Mouse (Mus musculus): ENCODE results near the gene Myo19. TPM values are rescaled to one million over a fixed set of nuclear protein-coding genes. Genes with fewer than 3 reads are reported as not detected.

The Myo19 gene
- polyA plus RNA-seq (2015; fragmentation: Nextera tagmentation; extraction: Ambion mirVana) = 5.1 and 6.5 TPM in 2 replicates

DNA sequence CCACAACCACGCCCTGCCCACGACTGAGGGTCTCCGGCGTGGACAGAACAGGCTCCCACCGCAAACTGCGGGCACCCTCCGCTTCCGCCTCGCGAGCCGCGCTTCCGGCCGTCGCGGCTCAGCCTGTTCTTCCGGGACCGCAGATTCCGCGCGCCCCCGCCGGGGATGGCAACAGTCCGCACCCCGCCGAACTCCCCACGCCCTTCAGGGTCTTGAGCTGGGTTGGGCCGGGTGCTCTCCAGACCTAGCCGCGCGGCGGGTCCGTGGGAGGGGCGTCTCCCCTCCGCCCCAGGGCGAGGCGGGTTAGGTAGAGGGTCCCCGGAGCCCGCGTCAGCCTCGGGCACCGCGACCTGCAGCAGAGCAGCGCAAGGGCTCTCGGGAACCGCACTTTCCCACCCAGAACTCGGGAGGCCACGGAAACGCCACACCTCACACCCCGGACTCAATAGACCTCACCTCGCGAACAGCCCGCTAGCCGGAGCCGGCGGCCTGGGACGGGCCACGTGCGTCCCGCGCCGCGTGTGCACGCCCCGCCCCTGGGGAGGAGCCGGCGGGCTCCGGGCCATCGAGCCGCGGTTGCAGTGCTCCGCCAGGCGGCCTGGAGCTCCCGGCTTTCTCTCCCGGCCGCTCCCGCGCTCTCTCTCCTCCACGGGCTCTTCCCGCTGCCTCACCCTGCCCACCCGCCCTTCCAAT lies at the start of gene Myo19, which contains the start of gene Pigw:
Myo19 (plus strand) TSS at position 377 of the 693 bp plus-strand sequence.
Pigw (minus strand) TSS at position 514 of the 693 bp plus-strand sequence.
- peaks cover 3% of the 10 kb centered on the region; the same call in 1 of the 2 replicates for H3K36me3 ChIP-seq (ENCODE audit: control insufficient read depth, insufficient read depth)
- no peaks in the 10 kb centered on the region for H3K27me3 ChIP-seq (replicated peaks; ENCODE audit: control insufficient read depth, insufficient read depth, low read length)
- peak within 1 kb of the TSS; percentile 92 for H3K9ac ChIP-seq (replicated peaks; ENCODE audit: low read depth, low read length)
- peak; percentile 97 for ATAC-seq
- peak within 1 kb of the TSS; percentile 87 for H3K27ac ChIP-seq (ENCODE audit: low read length)
- H3K4me3 ChIP-seq (replicated peaks; ENCODE audit: low read length) = peak within 1 kb of the TSS; percentile 94
- H3K4me1 ChIP-seq (replicated peaks; ENCODE audit: control insufficient read depth, insufficient read depth, low read length) = peaks cover 13% of the 10 kb centered on the region
- H3K9me3 ChIP-seq (ENCODE audit: control insufficient read depth, low read length) = no peaks in the 10 kb centered on the region
- peak within 1 kb of the TSS; percentile 64 for H3K4me2 ChIP-seq (ENCODE audit: low read length)
- WGBS = under 1% methylated on average over 81 of the region's 81 CpGs

DNA sequence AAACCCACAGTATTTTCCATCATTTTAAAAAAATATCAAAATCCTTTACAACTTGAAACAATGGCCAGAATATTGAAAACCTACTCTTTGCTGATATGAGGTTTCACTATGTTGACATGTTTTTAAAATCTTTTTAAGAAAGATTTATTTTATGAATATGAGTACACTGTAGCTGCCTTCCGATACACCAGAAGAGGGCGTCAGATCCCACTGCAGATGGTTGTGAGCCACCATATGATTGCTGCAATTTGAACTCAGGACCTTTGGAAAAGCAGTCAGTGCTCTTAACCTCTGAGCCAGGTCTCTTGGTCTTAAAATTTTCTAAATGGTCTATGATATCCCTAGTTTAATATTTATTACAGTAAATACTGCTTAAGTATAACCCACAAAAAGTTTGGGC lies 40.6 kb upstream of the Myo19 start:
- Histone ChIP-seq H3K36me3 (ENCODE audit: control insufficient read depth, insufficient read depth) (peaks cover 39% of the 10 kb centered on the region), H3K9me3 (ENCODE audit: control insufficient read depth, low read length) (no peaks in the 10 kb centered on the region), H3K4me2 (ENCODE audit: low read length) (no peak overlapping the region), H3K9ac (replicated peaks; ENCODE audit: low read depth, low read length) (no peak overlapping the region), H3K4me3 (replicated peaks; ENCODE audit: low read length) (no peak overlapping the region), H3K27me3 (replicated peaks; ENCODE audit: control insufficient read depth, insufficient read depth, low read length) (no peaks in the 10 kb centered on the region), H3K4me1 (replicated peaks; ENCODE audit: control insufficient read depth, insufficient read depth, low read length) (no peaks in the 10 kb centered on the region), H3K27ac (ENCODE audit: low read length) (no peak overlapping the region)
- WGBS = 92% methylated on average over 2 of the region's 2 CpGs
- ATAC-seq = no peak

DNA sequence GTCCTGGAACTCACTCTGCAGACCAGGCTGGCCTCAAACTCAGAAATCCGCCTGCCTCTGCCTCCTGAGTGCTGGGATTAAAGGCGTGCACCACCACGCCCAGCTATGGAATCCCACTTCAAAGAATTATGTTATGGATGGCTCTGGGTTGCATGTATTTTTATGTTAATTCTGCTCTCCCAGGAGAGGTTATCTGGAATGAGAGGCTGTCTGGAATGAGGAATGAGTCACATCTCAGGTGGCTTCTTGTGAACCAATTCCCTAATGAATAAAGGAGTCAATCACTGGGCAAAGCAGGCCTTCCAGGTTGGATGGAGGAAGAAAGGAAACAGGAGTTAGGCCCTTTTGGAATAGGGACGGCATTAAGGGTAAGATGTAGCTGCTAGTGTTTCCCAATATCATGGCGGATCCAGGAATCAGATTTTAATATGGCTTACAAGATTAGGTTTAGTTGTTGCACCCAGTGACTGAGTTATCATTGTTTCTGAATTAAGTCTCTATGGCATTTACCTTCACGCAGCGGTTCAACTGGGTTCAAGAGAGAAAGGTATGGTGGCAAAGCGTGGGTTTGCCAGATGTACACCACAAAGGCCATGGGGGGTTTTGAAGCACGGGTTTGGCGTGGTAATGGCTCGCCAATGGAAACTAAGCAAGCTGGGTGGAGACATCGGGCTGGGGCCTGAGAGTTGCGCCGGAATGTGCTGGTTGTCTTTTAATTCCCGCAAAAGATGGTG lies 33.0 kb upstream of the Myo19 start:
- no peaks in the 10 kb centered on the region for H3K9me3 ChIP-seq (ENCODE audit: control insufficient read depth, low read length)
- no peak overlapping the region for H3K27ac ChIP-seq (ENCODE audit: low read length)
- no peaks in the 10 kb centered on the region for H3K27me3 ChIP-seq (replicated peaks; ENCODE audit: control insufficient read depth, insufficient read depth, low read length)
- peaks cover 20% of the 10 kb centered on the region for H3K36me3 ChIP-seq (ENCODE audit: control insufficient read depth, insufficient read depth)
- no peak overlapping the region for H3K4me3 ChIP-seq (replicated peaks; ENCODE audit: low read length)
- H3K4me1 ChIP-seq (replicated peaks; ENCODE audit: control insufficient read depth, insufficient read depth, low read length) = no peaks in the 10 kb centered on the region
- WGBS = 95% methylated on average over 15 of the region's 15 CpGs
- no peak for ATAC-seq
- no peak overlapping the region for H3K4me2 ChIP-seq (ENCODE audit: low read length)
- no peak overlapping the region for H3K9ac ChIP-seq (replicated peaks; ENCODE audit: low read depth, low read length)

DNA sequence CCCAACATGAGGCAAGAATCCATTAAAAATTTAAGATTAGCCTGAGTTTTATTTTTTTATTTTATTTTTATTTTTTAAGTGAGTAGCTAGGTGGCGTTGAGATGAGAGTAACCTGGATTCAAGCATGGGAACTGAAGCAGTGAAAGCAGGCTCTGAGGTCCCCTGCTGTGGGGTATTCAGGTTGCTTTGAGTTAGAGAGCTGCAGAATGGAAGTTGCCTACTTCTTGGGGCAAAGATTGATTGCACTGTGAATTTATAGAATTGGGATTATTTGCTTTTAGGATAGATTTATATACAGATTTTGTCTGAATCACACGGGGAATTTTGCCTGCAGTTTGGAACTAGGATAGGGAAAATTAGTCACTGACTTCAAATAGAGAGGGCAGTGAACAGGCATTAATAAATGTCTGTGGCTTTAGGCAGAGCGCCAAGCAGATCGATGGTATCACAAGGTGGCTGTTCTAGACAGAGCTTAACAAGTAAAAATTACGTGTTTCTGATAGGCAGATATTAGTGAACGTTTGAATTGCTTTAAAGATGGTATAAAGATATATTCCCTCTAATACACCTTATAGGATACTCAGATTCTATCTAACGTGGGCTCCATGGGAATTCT lies 32.4 kb upstream of the Myo19 start:
- H3K4me2 ChIP-seq (ENCODE audit: low read length) = no peak overlapping the region
- 88% methylated on average over 7 of the region's 7 CpGs for WGBS
- no peaks in the 10 kb centered on the region for H3K27me3 ChIP-seq (replicated peaks; ENCODE audit: control insufficient read depth, insufficient read depth, low read length)
- peaks cover 22% of the 10 kb centered on the region for H3K36me3 ChIP-seq (ENCODE audit: control insufficient read depth, insufficient read depth)
- no peak for ATAC-seq
- no peak overlapping the region for H3K9ac ChIP-seq (replicated peaks; ENCODE audit: low read depth, low read length)
- H3K9me3 ChIP-seq (ENCODE audit: control insufficient read depth, low read length) = no peaks in the 10 kb centered on the region
- no peak overlapping the region for H3K4me3 ChIP-seq (replicated peaks; ENCODE audit: low read length)
- no peak overlapping the region for H3K27ac ChIP-seq (ENCODE audit: low read length)
- no peaks in the 10 kb centered on the region for H3K4me1 ChIP-seq (replicated peaks; ENCODE audit: control insufficient read depth, insufficient read depth, low read length)

DNA sequence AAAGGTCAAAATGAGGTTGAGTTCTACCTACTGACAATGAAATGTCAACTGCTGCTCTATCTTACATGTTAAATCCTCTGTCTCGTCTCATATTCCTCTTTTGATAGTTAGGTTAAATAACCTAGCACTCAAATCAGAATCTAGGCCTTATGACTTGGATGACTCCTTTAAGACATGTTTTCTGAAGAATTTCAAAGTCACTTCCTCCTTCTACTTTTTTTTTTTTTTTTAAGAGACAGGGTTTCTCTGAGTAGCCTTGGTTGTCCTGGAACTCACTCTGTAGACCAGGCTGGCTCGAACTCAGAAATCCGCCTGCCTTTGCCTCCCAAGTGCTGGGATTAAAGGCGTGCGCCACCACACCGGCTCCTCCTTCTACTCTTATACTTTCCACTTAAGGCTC lies 24.7 kb upstream of the Myo19 start:
- peaks cover 17% of the 10 kb centered on the region for H3K36me3 ChIP-seq (ENCODE audit: control insufficient read depth, insufficient read depth)
- H3K9ac ChIP-seq (replicated peaks; ENCODE audit: low read depth, low read length) = no peak overlapping the region
- H3K27me3 ChIP-seq (replicated peaks; ENCODE audit: control insufficient read depth, insufficient read depth, low read length) = no peaks in the 10 kb centered on the region
- WGBS = 97% methylated on average over 6 of the region's 6 CpGs
- ATAC-seq = no peak
- no peak overlapping the region for H3K4me2 ChIP-seq (ENCODE audit: low read length)
- no peaks in the 10 kb centered on the region for H3K9me3 ChIP-seq (ENCODE audit: control insufficient read depth, low read length)
- no peaks in the 10 kb centered on the region for H3K4me1 ChIP-seq (replicated peaks; ENCODE audit: control insufficient read depth, insufficient read depth, low read length)
- no peak overlapping the region for H3K4me3 ChIP-seq (replicated peaks; ENCODE audit: low read length)
- H3K27ac ChIP-seq (ENCODE audit: low read length) = no peak overlapping the region

DNA sequence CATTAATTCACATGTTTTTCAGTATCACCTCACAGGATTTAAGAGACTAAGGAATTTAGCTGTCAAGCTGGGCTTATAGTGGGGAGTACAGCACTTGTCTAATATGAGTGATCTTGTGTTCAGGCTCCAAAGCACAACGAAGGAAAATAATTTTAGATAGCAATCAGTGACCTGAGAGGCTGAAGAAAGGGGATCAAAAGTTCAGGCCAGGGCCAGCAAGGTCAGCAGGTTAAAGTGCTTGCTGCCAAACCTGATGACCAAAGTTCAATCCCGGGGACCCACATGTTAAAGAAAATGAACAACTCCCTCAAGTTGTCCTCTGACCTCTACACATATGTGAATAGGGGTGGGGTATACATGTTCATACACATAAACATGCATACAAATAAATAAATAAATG lies 14.7 kb upstream of the Myo19 start:
- Histone ChIP-seq H3K27ac (ENCODE audit: low read length) (no peak overlapping the region), H3K4me3 (replicated peaks; ENCODE audit: low read length) (no peak overlapping the region), H3K36me3 (ENCODE audit: control insufficient read depth, insufficient read depth) (peaks cover 3% of the 10 kb centered on the region; the same call in 1 of the 2 replicates), H3K4me2 (ENCODE audit: low read length) (no peak overlapping the region), H3K9me3 (ENCODE audit: control insufficient read depth, low read length) (no peaks in the 10 kb centered on the region), H3K9ac (replicated peaks; ENCODE audit: low read depth, low read length) (no peak overlapping the region), H3K4me1 (replicated peaks; ENCODE audit: control insufficient read depth, insufficient read depth, low read length) (peaks cover 17% of the 10 kb centered on the region), H3K27me3 (replicated peaks; ENCODE audit: control insufficient read depth, insufficient read depth, low read length) (no peaks in the 10 kb centered on the region)
- ATAC-seq = no peak
- WGBS = 87% methylated on average over 2 of the region's 2 CpGs

DNA sequence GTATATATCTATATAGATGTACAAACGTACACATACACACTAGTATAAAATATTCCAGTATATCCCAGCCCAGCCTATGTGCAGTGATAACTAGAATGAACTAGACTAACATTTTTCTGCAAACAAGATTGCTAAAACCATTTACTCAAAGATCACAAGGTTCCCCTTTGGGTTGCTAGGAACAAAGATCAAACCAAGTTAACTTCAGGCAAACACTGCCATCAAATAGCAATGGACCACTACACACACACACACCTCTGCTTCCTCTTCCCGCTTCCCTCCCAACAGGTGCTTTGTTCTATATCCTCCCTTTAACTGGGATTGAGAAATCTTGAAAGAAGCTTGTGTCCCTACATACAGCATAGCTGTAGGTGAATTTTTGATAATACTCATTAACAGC lies 12.4 kb upstream of the Myo19 start:
- Histone ChIP-seq H3K27me3 (replicated peaks; ENCODE audit: control insufficient read depth, insufficient read depth, low read length) (no peaks in the 10 kb centered on the region), H3K4me3 (replicated peaks; ENCODE audit: low read length) (no peak overlapping the region), H3K4me1 (replicated peaks; ENCODE audit: control insufficient read depth, insufficient read depth, low read length) (peaks cover 19% of the 10 kb centered on the region), H3K9ac (replicated peaks; ENCODE audit: low read depth, low read length) (no peak overlapping the region), H3K27ac (ENCODE audit: low read length) (no peak overlapping the region), H3K9me3 (ENCODE audit: control insufficient read depth, low read length) (no peaks in the 10 kb centered on the region), H3K4me2 (ENCODE audit: low read length) (no peak overlapping the region), H3K36me3 (ENCODE audit: control insufficient read depth, insufficient read depth) (no peaks in the 10 kb centered on the region)
- WGBS = 85% methylated on average over 2 of the region's 2 CpGs
- no peak for ATAC-seq

DNA sequence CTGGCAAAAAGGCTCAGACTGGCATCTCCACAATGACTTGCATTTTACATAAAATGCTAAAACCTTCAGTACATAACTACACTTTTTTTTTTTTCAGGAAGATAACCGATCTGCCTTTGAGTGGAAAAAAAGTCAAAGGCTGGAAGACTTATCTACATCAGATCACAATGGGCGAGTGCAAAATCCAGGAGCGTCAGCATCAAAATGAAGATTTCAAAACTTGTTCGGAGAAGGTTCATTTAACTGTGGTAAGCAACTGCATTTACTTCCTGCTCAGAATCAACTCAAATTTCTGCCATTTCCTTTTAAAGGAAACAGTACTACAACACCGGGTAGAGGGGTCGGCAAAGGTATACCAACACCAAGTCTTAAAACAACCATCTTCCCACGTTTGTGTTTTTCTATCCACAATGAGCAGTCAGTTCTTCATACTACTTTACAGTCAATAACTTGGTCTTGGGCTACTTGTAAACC lies 11.1 kb upstream of the Myo19 start:
- peak overlapping the region; percentile 81 for H3K4me3 ChIP-seq (replicated peaks; ENCODE audit: low read length)
- peak overlapping the region; percentile 88 for H3K9ac ChIP-seq (replicated peaks; ENCODE audit: low read depth, low read length)
- no peaks in the 10 kb centered on the region for H3K27me3 ChIP-seq (replicated peaks; ENCODE audit: control insufficient read depth, insufficient read depth, low read length)
- H3K9me3 ChIP-seq (ENCODE audit: control insufficient read depth, low read length) = no peaks in the 10 kb centered on the region
- peaks cover 19% of the 10 kb centered on the region for H3K4me1 ChIP-seq (replicated peaks; ENCODE audit: control insufficient read depth, insufficient read depth, low read length)
- H3K36me3 ChIP-seq (ENCODE audit: control insufficient read depth, insufficient read depth) = no peaks in the 10 kb centered on the region
- peak overlapping the region; percentile 92 for H3K4me2 ChIP-seq (ENCODE audit: low read length)
- no peak for ATAC-seq
- H3K27ac ChIP-seq (ENCODE audit: low read length) = peak overlapping the region; percentile 94
- WGBS = 19% methylated on average over 7 of the region's 7 CpGs

DNA sequence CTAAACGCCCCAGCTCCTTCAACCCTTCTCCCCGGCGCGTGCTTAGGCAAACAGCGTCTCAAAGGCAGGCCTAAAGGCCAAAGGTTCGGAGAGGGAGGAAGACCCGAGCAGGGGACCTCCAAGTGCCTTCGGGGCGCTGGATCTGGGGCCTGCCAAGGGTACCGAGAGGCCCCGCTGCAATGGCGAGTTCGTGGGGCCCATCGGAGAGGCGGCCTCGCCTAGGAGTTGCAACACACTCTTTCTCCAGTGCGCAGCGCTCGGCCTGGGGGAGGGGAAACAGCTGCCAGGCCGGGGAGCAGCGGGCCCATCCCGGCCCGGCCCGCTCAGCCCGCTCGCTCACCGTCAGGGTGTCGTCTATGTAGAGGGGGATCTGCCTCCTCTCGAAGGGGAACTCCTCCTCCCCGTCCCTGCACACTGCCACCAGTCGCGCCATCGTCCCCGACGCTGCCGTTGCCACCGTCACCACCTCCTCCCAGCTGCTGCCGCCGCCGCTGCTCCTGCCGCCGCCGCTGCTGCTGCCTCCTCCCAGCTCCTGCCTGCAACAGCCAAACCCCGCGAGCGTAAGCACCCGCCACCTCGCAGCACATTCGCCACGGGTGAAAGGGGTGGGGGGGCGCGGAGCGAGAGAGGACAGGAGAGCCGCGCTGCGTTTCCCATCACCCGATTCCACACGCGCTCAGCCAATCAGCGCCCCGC lies 10.3 kb upstream of the Myo19 start:
- Histone ChIP-seq H3K4me2 (ENCODE audit: low read length) (peak overlapping the region; percentile 92), H3K9me3 (ENCODE audit: control insufficient read depth, low read length) (no peaks in the 10 kb centered on the region), H3K27me3 (replicated peaks; ENCODE audit: control insufficient read depth, insufficient read depth, low read length) (no peaks in the 10 kb centered on the region), H3K27ac (ENCODE audit: low read length) (peak overlapping the region; percentile 94), H3K4me3 (replicated peaks; ENCODE audit: low read length) (peak overlapping the region; percentile 81), H3K9ac (replicated peaks; ENCODE audit: low read depth, low read length) (peak overlapping the region; percentile 88), H3K4me1 (replicated peaks; ENCODE audit: control insufficient read depth, insufficient read depth, low read length) (peaks cover 19% of the 10 kb centered on the region), H3K36me3 (ENCODE audit: control insufficient read depth, insufficient read depth) (no peaks in the 10 kb centered on the region)
- ATAC-seq = peak; percentile 89
- under 1% methylated on average over 60 of the region's 61 CpGs for WGBS
